Mouse (Mus musculus): Measurements from ENCODE around the gene Tjp1. TPM values are rescaled to one million over a fixed set of nuclear protein-coding genes. Genes with fewer than 3 reads are reported as not detected.

Tjp1 gene
- polyA plus RNA-seq, 1 experiment from 2014 or later = 9.7 TPM

DNA sequence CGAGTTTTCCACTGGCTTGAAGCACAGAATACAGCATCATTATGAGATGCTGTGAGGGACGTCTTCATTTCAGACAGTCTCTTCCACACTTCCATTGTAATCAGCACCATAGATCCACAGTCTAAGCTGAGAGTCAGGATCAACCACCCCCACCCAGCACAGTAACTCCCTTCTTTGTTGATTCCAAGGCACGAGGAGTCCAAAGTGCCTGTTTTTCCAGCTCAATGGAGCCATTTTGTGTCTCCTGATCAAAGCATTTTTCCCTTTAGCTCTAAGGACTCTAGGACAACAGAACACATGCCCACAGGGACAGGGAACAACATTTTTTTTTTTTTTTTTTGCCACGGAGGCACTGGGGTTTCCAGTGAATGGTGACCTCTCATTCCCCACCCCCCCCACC, 5.1 kb upstream of the Tjp1 start:
- Histone ChIP-seq H3K9me3 (ENCODE audit: control insufficient read depth) (no peaks in the 10 kb centered on the region), H3K4me1 (replicated peaks; ENCODE audit: control insufficient read depth, insufficient read depth, low read length) (no peaks in the 10 kb centered on the region), H3K27me3 (replicated peaks; ENCODE audit: control insufficient read depth, insufficient read depth, low read length) (peaks cover 13% of the 10 kb centered on the region; the same call in 1 of the 2 replicates), H3K9ac (ENCODE audit: low read depth, low read length) (no peak overlapping the region), H3K27ac (ENCODE audit: low read depth, low read length) (no peak overlapping the region), H3K4me2 (replicated peaks; ENCODE audit: low read depth) (no peak overlapping the region), H3K36me3 (ENCODE audit: control insufficient read depth, insufficient read depth) (no peaks in the 10 kb centered on the region), H3K4me3 (ENCODE audit: low read depth, low read length) (no peak overlapping the region)
- TF ChIP-seq CTCF (IDR thresholded peaks at IDR 0.05; ENCODE audit: low read depth) = no peak
- 72% methylated on average over 4 of the region's 4 CpGs for WGBS
- ATAC-seq = no peak

DNA sequence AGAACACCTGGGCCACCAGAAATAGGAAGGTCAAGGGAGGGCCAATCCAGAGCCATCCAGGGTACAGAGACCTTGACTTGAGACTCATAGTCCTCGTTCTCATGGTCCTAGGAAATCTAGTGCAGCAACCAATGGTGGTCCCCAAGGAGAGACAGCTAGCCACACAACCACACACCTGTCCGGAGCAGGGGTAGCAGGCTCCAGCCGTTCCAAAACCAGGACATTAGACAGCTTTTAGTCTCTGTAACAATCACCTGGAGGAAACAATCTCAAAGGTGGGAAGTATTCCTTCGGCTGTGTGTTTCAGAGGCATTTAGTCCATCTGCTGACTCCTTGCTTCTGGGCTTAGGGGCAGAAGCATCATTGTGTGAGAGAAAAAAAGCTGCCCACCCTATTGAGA, 4.5 kb downstream of the Tjp1 start:
- Histone ChIP-seq H3K27me3 (replicated peaks; ENCODE audit: control insufficient read depth, insufficient read depth, low read length) (peaks cover 34% of the 10 kb centered on the region), H3K27ac (ENCODE audit: low read depth, low read length) (no peak overlapping the region), H3K4me2 (replicated peaks; ENCODE audit: low read depth) (no peak overlapping the region), H3K36me3 (ENCODE audit: control insufficient read depth, insufficient read depth) (no peaks in the 10 kb centered on the region), H3K9ac (ENCODE audit: low read depth, low read length) (no peak overlapping the region), H3K4me1 (replicated peaks; ENCODE audit: control insufficient read depth, insufficient read depth, low read length) (no peaks in the 10 kb centered on the region), H3K9me3 (ENCODE audit: control insufficient read depth) (no peaks in the 10 kb centered on the region), H3K4me3 (ENCODE audit: low read depth, low read length) (no peak overlapping the region)
- no peak for ATAC-seq
- no peak for TF ChIP-seq CTCF (IDR thresholded peaks at IDR 0.05; ENCODE audit: low read depth)
- WGBS = 96% methylated on average over 4 of the region's 4 CpGs

DNA sequence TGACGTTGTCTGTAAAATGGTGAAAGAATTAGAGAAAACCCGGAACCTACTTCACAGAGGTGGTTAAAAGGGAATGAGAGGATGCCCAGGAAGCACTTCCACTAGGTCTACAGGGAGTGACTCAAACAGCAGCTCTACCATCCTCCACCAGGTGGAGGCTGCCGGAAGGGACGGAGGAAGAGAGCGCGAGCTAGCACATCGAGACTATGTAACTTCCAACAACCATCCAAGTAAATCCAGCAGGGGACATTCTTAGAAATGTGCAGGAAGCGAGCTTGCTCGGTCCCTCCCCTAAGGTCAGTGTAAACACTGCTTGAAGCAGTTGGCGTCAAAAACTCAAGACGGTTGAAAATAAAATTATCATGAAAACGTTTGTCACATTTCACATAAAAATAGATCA, 5.1 kb downstream of the Tjp1 start:
- Histone ChIP-seq H3K4me1 (replicated peaks; ENCODE audit: control insufficient read depth, insufficient read depth, low read length) (no peaks in the 10 kb centered on the region), H3K9ac (ENCODE audit: low read depth, low read length) (no peak overlapping the region), H3K27me3 (replicated peaks; ENCODE audit: control insufficient read depth, insufficient read depth, low read length) (peaks cover 28% of the 10 kb centered on the region), H3K36me3 (ENCODE audit: control insufficient read depth, insufficient read depth) (no peaks in the 10 kb centered on the region), H3K9me3 (ENCODE audit: control insufficient read depth) (no peaks in the 10 kb centered on the region), H3K4me2 (replicated peaks; ENCODE audit: low read depth) (no peak overlapping the region), H3K4me3 (ENCODE audit: low read depth, low read length) (no peak overlapping the region), H3K27ac (ENCODE audit: low read depth, low read length) (no peak overlapping the region)
- WGBS = 55% methylated on average over 12 of the region's 12 CpGs
- ATAC-seq = no peak
- peak; percentile 43; the same call in 1 of the 2 replicates for TF ChIP-seq CTCF (IDR thresholded peaks at IDR 0.05; ENCODE audit: low read depth)

DNA sequence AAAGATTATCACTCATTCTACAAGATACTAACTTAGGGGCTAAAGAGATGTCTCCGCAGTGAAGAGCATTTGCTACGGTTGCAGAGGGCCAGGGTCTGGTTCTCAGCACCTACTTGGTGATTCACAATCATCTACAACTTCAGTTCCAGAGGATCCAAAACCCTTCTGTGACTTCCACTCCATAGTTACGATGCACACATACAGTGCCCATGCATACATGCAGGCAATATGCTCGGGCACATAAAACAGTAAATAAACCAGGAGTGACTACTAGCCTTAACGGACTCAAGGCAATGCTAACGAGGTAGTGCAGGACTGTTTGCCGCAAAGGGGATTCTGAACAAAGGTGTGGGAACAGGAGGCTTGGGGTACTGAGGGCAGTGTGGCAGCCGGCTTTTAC, 7.0 kb downstream of the Tjp1 start:
- 92% methylated on average over 8 of the region's 8 CpGs for WGBS
- H3K4me1 ChIP-seq (replicated peaks; ENCODE audit: control insufficient read depth, insufficient read depth, low read length) = no peaks in the 10 kb centered on the region
- no peak overlapping the region for H3K27ac ChIP-seq (ENCODE audit: low read depth, low read length)
- no peak overlapping the region for H3K9ac ChIP-seq (ENCODE audit: low read depth, low read length)
- H3K27me3 ChIP-seq (replicated peaks; ENCODE audit: control insufficient read depth, insufficient read depth, low read length) = peaks cover 13% of the 10 kb centered on the region; the same call in 1 of the 2 replicates
- no peak overlapping the region for H3K4me3 ChIP-seq (ENCODE audit: low read depth, low read length)
- no peak overlapping the region for H3K4me2 ChIP-seq (replicated peaks; ENCODE audit: low read depth)
- no peak for ATAC-seq
- no peaks in the 10 kb centered on the region for H3K9me3 ChIP-seq (ENCODE audit: control insufficient read depth)
- H3K36me3 ChIP-seq (ENCODE audit: control insufficient read depth, insufficient read depth) = no peaks in the 10 kb centered on the region
- no peak for TF ChIP-seq CTCF (IDR thresholded peaks at IDR 0.05; ENCODE audit: low read depth)

DNA sequence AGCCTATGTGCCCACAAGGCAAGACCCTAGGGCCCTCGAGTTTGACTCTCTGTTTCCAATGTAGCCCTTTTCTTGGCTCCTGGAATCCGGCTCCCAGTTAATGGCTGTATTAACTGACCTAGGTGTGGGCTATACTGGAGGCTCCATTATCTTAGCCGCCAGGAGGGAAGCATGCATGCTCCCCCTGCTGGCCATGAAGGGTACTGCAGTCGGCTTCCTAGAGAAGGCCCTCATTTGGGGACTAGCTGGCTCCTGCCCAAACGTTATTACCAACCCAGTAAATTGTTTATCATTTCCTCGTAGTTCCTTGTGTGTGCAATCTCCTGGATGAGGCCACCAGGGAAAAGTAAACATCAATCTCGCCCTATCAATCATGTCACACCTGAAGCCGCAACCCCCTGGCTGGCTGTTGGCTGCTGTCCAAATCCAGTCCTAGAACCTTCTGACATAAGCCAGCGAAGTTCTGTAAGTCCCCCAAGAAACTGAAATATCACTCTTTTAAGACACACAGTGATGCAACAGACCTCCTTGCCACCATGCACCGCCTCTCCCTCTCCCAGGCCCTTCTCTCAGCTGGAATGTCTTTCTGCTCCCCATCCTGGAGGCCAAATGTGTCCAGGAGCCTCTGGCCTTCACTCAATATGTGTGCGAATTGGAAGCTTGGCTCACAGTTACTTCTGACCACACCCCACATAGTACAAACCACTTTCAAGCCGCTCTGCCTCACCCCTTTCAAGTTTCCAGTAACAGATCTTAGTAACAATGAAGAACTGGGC, 7.6 kb downstream of the Tjp1 start:
- ATAC-seq = peak; percentile 90
- Histone ChIP-seq H3K36me3 (ENCODE audit: control insufficient read depth, insufficient read depth) (no peaks in the 10 kb centered on the region), H3K4me1 (replicated peaks; ENCODE audit: control insufficient read depth, insufficient read depth, low read length) (no peaks in the 10 kb centered on the region), H3K9ac (ENCODE audit: low read depth, low read length) (no peak overlapping the region), H3K9me3 (ENCODE audit: control insufficient read depth) (no peaks in the 10 kb centered on the region), H3K4me2 (replicated peaks; ENCODE audit: low read depth) (no peak overlapping the region), H3K27me3 (replicated peaks; ENCODE audit: control insufficient read depth, insufficient read depth, low read length) (peaks cover 10% of the 10 kb centered on the region; the same call in 1 of the 2 replicates), H3K27ac (ENCODE audit: low read depth, low read length) (no peak overlapping the region), H3K4me3 (ENCODE audit: low read depth, low read length) (no peak overlapping the region)
- WGBS = 18% methylated on average over 12 of the region's 12 CpGs
- TF ChIP-seq CTCF (IDR thresholded peaks at IDR 0.05; ENCODE audit: low read depth) = peak; percentile 95

DNA sequence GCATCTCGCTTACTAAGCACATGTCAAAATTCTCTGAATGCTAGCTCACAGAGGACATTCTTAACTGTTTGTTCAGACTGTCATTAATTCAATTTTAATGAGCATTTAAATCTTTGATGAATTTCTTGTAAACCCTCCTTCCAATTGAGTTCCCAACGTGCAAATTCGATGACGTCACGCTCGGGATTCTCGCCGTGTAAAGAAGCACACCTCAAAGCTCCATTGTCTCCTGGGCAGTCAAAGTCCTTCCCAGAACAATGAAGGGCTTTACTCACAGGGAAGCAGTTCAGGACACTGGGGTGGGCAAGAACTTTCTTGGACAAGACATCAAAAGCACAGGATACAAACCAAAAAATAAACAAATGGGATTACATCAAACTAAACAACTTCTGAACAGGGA, 10.7 kb downstream of the Tjp1 start:
- no peaks in the 10 kb centered on the region for H3K36me3 ChIP-seq (ENCODE audit: control insufficient read depth, insufficient read depth)
- WGBS = 59% methylated on average over 8 of the region's 8 CpGs
- no peak for TF ChIP-seq CTCF (IDR thresholded peaks at IDR 0.05; ENCODE audit: low read depth)
- H3K4me3 ChIP-seq (ENCODE audit: low read depth, low read length) = no peak overlapping the region
- peaks cover 6% of the 10 kb centered on the region; the same call in 1 of the 2 replicates for H3K27me3 ChIP-seq (replicated peaks; ENCODE audit: control insufficient read depth, insufficient read depth, low read length)
- no peak overlapping the region for H3K27ac ChIP-seq (ENCODE audit: low read depth, low read length)
- no peaks in the 10 kb centered on the region for H3K9me3 ChIP-seq (ENCODE audit: control insufficient read depth)
- no peak overlapping the region for H3K4me2 ChIP-seq (replicated peaks; ENCODE audit: low read depth)
- H3K9ac ChIP-seq (ENCODE audit: low read depth, low read length) = no peak overlapping the region
- H3K4me1 ChIP-seq (replicated peaks; ENCODE audit: control insufficient read depth, insufficient read depth, low read length) = no peaks in the 10 kb centered on the region
- ATAC-seq = no peak
